Mouse (Mus musculus) kidney, adult 9 months (tissue): ENCODE measurements at regions not wholly inside any gene's neighbourhood (a gene's known extent, or its start where the extent isn't known, plus 50 kb on each side); places are given as distances from the start of the nearest gene placed in this dataset.

ENCODE experiments used
- DNase-seq: peaks from one replicate; pipeline ENCODE4 v3.0.0; 2022

DNA sequence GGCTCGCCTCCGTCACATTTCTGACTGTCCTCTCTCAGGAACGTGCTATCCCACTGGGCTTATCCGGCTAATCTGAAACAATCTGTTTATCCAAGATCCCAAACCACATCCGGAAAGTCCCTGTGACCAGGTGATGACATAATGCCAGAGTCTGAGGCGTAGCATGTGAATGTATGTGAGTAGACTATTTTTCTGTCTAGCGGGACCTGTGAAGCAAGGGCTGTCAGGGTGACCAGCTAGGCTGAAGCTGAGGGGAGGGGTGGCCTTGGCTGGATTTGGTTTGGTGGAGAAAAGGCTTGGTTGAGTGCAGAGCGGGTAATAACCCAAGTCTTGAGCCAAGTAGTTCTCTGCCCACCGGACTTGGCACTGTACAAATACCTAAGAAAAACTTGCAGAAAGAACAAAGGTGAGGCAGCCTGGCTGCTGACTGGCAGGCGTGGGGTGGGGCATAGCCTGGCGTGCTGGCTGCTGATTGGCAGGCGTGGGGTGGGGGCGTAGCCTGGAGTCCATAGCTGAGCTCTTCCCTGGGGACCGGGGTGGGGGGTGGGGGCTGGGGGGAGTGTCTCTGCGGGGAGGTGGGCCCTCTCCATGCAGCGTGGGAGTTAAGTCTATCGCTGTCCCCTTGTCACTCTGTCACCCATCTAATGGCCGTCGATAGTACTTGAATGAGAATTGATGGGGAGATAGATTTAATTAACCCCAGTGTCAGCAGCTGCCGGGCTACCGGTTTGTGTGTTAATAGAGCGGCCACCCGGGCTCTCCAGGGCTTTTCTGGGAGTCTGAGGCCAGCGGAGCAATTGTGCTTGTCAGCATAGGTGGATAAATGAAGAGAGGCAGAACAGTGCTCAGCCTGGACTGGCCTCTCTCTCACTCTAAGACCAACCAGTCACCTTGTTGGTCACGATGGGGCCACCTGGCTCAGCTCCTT is 54.2 kb upstream of the Unc5b start:
- no peak for DNase-seq

DNA sequence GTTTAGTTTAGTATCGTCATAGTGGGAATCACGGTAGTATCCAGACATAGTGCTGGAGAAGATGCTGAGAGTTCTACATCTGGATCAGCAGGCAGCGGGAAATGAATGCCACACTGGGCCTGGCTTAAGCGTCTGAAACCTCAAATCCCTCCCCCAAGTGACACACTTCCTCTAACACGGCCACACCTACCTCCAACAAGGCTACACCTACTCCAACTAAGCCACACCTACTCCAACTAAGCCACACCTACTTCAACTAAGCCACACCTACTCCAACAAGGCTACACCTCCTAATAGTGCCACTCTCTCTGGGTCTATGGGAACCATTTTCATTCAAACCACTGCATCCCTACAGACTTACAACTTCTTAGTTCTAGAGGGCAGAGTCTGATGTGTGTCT is 53.4 kb upstream of the Unc5b start:
- no peak for DNase-seq
